Mouse (Mus musculus): ENCODE measurements around the gene Rcn1. TPM values are rescaled to one million over a fixed set of nuclear protein-coding genes. Genes with fewer than 3 reads are reported as not detected.
A peak's percentile ranks its signal among the peaks of the same experiment; 100 is the strongest.

Rcn1 gene
- polyA plus RNA-seq, 1 experiment from 2014 or later = 104 TPM

DNA sequence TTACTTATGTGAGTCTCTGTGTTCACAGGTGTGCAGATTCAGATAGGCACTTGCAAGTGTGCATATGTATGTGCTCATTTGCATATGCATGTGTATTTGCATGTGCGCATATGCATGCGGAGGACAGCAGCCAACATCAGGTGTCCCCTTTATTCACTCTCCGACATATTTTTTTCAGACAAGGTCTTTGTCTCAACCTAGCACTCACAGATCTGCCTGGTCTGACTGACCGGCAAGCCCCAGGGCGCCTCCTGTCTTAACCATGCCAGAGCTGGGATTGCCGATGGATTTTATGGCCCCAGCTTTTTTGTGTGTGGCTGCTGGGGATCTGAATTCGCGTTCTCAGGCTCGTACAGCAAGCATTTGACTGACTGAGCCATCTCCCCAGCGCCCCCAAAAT lies 28.9 kb downstream of the Rcn1 start:
- ATAC-seq = no peak
- H3K9me3 ChIP-seq (ENCODE audit: control insufficient read depth, low read length) = no peaks in the 10 kb centered on the region
- peak overlapping the region; percentile 6; the same call in 1 of the 2 replicates for H3K4me2 ChIP-seq (ENCODE audit: low read depth, low read length)
- no peaks in the 10 kb centered on the region for H3K36me3 ChIP-seq (ENCODE audit: control insufficient read depth, insufficient read depth, low read length)
- no peaks in the 10 kb centered on the region for H3K27me3 ChIP-seq (replicated peaks; ENCODE audit: control insufficient read depth, insufficient read depth, low read length)
- H3K4me1 ChIP-seq (ENCODE audit: control insufficient read depth, insufficient read depth, low read length) = no peaks in the 10 kb centered on the region
- H3K27ac ChIP-seq (ENCODE audit: low read length) = no peak overlapping the region
- H3K4me3 ChIP-seq (ENCODE audit: low read length) = no peak overlapping the region
- 12% methylated on average over 10 of the region's 10 CpGs for WGBS
- no peak overlapping the region for H3K9ac ChIP-seq (ENCODE audit: low read depth, low read length)

DNA sequence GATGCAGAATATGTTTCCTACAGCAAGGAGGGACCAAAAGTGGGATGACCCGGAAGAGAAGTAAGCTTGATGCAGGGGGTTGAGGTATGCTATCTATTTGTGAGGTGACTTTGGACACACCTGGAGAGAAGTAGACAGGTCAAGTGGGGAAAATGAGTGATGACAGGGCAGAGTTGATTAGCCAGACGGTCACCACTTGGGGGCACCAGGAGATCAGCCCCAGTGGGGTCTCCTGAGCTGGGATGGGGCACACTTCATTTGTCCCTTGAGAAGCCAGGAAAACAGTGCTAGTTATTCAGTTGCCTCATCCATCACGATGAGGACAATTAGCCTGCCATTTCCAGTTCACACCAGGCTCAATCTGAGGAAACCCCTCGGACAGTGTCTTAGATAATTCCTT lies 31.5 kb downstream of the Rcn1 start:
- Histone ChIP-seq H3K27ac (ENCODE audit: low read length) (no peak overlapping the region), H3K4me1 (ENCODE audit: control insufficient read depth, insufficient read depth, low read length) (no peaks in the 10 kb centered on the region), H3K4me2 (ENCODE audit: low read depth, low read length) (no peak overlapping the region), H3K9ac (ENCODE audit: low read depth, low read length) (no peak overlapping the region), H3K9me3 (ENCODE audit: control insufficient read depth, low read length) (no peaks in the 10 kb centered on the region), H3K36me3 (ENCODE audit: control insufficient read depth, insufficient read depth, low read length) (no peaks in the 10 kb centered on the region), H3K27me3 (replicated peaks; ENCODE audit: control insufficient read depth, insufficient read depth, low read length) (no peaks in the 10 kb centered on the region), H3K4me3 (ENCODE audit: low read length) (no peak overlapping the region)
- 38% methylated on average over 4 of the region's 4 CpGs for WGBS
- no peak for ATAC-seq

DNA sequence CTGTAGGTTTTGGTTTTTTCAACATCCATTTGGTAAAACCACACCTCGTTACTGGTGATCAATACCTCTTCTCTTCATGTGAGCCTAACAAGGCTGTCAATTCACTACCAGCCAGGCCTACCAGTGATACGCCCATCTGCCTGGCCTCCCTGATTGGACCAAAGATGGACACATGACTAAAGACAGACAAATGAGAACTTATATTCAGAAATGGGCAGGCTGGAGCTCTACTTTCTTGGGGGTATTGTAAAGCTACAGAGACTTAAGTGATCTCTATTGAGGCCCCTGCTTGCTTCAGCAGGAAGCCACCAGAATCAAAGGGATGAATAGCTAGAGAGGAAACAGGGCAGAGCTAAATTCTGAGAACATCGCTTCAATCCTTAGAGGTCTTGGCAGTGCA lies 41.1 kb downstream of the Rcn1 start:
- Histone ChIP-seq H3K27ac (ENCODE audit: low read length) (no peak overlapping the region), H3K9me3 (ENCODE audit: control insufficient read depth, low read length) (no peaks in the 10 kb centered on the region), H3K4me2 (ENCODE audit: low read depth, low read length) (no peak overlapping the region), H3K36me3 (ENCODE audit: control insufficient read depth, insufficient read depth, low read length) (no peaks in the 10 kb centered on the region), H3K27me3 (replicated peaks; ENCODE audit: control insufficient read depth, insufficient read depth, low read length) (no peaks in the 10 kb centered on the region), H3K4me3 (ENCODE audit: low read length) (no peak overlapping the region), H3K9ac (ENCODE audit: low read depth, low read length) (no peak overlapping the region), H3K4me1 (ENCODE audit: control insufficient read depth, insufficient read depth, low read length) (no peaks in the 10 kb centered on the region)
- ATAC-seq = no peak
- 91% methylated on average over 3 of the region's 3 CpGs for WGBS

DNA sequence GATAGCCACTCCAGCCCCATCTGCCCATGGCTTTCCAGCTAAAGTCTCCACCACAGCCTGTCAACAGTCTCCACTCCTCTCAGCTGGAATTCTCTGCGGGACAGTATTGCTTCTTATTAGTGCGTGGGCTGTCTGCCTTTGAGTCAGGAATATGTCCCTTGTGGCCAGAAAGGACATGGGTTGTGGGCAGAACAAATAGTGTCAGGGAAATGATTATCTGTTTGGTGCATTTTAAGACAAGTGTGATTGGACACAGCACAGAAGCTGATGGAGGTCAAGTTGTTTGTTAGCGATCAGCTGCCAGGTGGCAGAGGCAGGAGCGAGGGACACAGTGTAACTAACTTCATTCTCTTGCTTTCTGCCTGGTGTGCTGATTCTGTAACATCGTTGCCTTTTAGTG lies 42.3 kb downstream of the Rcn1 start:
- no peaks in the 10 kb centered on the region for H3K27me3 ChIP-seq (replicated peaks; ENCODE audit: control insufficient read depth, insufficient read depth, low read length)
- 77% methylated on average over 5 of the region's 5 CpGs for WGBS
- no peak overlapping the region for H3K27ac ChIP-seq (ENCODE audit: low read length)
- no peaks in the 10 kb centered on the region for H3K36me3 ChIP-seq (ENCODE audit: control insufficient read depth, insufficient read depth, low read length)
- no peaks in the 10 kb centered on the region for H3K4me1 ChIP-seq (ENCODE audit: control insufficient read depth, insufficient read depth, low read length)
- no peak overlapping the region for H3K4me2 ChIP-seq (ENCODE audit: low read depth, low read length)
- no peaks in the 10 kb centered on the region for H3K9me3 ChIP-seq (ENCODE audit: control insufficient read depth, low read length)
- ATAC-seq = no peak
- no peak overlapping the region for H3K4me3 ChIP-seq (ENCODE audit: low read length)
- H3K9ac ChIP-seq (ENCODE audit: low read depth, low read length) = no peak overlapping the region

DNA sequence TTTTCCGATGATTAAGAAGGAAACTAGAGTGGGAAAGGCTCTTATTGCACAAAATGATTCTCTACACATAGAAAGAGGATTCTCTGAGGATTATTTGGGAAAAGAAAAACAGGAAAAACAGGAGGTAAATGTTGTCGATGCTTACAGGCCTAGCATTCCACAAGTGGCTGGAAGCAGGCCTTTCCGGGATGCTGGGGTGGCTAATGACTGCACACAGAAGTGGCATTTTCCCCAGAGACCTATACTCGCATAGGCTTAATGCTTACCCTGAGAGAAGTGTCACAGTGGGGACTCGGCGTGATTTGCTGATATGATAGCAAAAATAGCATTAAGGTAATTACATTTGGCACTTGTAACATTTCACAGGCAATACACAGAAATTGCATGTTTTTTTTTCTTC lies 50.2 kb downstream of the Rcn1 start:
- WGBS = 81% methylated on average over 6 of the region's 6 CpGs
- H3K4me1 ChIP-seq (ENCODE audit: control insufficient read depth, insufficient read depth, low read length) = no peaks in the 10 kb centered on the region
- H3K9me3 ChIP-seq (ENCODE audit: control insufficient read depth, low read length) = no peaks in the 10 kb centered on the region
- H3K27ac ChIP-seq (ENCODE audit: low read length) = no peak overlapping the region
- H3K27me3 ChIP-seq (replicated peaks; ENCODE audit: control insufficient read depth, insufficient read depth, low read length) = no peaks in the 10 kb centered on the region
- H3K9ac ChIP-seq (ENCODE audit: low read depth, low read length) = no peak overlapping the region
- no peak overlapping the region for H3K4me2 ChIP-seq (ENCODE audit: low read depth, low read length)
- H3K36me3 ChIP-seq (ENCODE audit: control insufficient read depth, insufficient read depth, low read length) = no peaks in the 10 kb centered on the region
- H3K4me3 ChIP-seq (ENCODE audit: low read length) = no peak overlapping the region
- ATAC-seq = no peak

DNA sequence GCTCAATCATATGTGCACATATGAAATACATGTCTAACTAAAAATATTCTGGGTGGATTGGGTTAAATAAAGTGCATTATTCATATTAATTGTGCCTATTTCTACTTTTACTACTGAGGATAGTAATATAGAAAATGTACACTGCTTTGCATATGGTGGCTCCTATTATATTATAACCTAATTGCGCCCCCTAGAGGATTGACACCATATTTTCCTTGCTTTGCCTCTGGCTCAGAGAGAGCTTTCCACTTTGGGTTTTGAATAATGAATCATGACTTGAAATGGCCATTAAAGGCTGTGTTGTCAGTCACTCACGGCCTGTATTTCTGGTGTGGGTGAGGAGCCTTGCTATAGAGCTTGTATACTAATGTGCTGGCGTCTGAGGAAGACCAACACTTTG lies 59.1 kb downstream of the Rcn1 start:
- no peaks in the 10 kb centered on the region for H3K4me1 ChIP-seq (ENCODE audit: control insufficient read depth, insufficient read depth, low read length)
- 65% methylated on average over 3 of the region's 3 CpGs for WGBS
- no peak overlapping the region for H3K4me3 ChIP-seq (ENCODE audit: low read length)
- no peaks in the 10 kb centered on the region for H3K36me3 ChIP-seq (ENCODE audit: control insufficient read depth, insufficient read depth, low read length)
- H3K9ac ChIP-seq (ENCODE audit: low read depth, low read length) = no peak overlapping the region
- no peaks in the 10 kb centered on the region for H3K27me3 ChIP-seq (replicated peaks; ENCODE audit: control insufficient read depth, insufficient read depth, low read length)
- no peak for ATAC-seq
- H3K27ac ChIP-seq (ENCODE audit: low read length) = no peak overlapping the region
- H3K4me2 ChIP-seq (ENCODE audit: low read depth, low read length) = no peak overlapping the region
- no peaks in the 10 kb centered on the region for H3K9me3 ChIP-seq (ENCODE audit: control insufficient read depth, low read length)

DNA sequence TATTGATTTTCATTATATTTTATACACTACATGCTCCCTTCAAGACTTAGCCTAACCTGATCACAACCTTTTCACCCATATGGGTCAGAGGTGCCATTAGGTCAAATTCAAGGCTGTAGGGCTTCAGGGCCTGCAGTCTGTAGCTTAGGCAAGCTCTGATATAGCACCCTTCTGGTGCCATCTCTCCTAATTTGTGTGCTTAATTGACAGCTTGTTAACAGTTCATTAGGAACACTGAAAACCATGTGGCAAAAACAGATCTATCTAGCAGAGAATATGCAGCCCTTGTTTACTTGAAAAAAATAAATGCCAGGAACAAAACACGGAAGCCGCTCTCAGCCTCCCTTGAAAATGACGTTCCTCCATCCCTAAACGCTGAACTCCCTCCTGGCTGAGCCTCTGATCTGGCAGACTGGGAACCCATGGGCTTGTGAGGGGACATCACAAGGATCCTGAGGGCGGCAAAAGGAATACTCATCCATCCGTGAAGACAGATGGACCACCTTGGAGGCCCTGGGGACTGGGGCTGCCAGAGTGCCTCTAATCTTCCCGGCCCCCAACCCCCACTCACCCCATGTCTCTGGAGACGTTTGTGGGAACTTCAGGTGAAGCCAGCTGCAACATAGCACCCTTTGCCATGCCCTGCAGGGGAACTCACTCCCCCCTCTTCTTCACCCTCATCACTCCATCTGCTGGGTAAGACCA lies 61.8 kb downstream of the Rcn1 start:
- Histone ChIP-seq H3K9me3 (ENCODE audit: control insufficient read depth, low read length) (no peaks in the 10 kb centered on the region), H3K36me3 (ENCODE audit: control insufficient read depth, insufficient read depth, low read length) (no peaks in the 10 kb centered on the region), H3K4me2 (ENCODE audit: low read depth, low read length) (no peak overlapping the region), H3K9ac (ENCODE audit: low read depth, low read length) (no peak overlapping the region), H3K4me1 (ENCODE audit: control insufficient read depth, insufficient read depth, low read length) (no peaks in the 10 kb centered on the region), H3K4me3 (ENCODE audit: low read length) (no peak overlapping the region), H3K27ac (ENCODE audit: low read length) (no peak overlapping the region), H3K27me3 (replicated peaks; ENCODE audit: control insufficient read depth, insufficient read depth, low read length) (no peaks in the 10 kb centered on the region)
- WGBS = 37% methylated on average over 8 of the region's 8 CpGs
- no peak for ATAC-seq

DNA sequence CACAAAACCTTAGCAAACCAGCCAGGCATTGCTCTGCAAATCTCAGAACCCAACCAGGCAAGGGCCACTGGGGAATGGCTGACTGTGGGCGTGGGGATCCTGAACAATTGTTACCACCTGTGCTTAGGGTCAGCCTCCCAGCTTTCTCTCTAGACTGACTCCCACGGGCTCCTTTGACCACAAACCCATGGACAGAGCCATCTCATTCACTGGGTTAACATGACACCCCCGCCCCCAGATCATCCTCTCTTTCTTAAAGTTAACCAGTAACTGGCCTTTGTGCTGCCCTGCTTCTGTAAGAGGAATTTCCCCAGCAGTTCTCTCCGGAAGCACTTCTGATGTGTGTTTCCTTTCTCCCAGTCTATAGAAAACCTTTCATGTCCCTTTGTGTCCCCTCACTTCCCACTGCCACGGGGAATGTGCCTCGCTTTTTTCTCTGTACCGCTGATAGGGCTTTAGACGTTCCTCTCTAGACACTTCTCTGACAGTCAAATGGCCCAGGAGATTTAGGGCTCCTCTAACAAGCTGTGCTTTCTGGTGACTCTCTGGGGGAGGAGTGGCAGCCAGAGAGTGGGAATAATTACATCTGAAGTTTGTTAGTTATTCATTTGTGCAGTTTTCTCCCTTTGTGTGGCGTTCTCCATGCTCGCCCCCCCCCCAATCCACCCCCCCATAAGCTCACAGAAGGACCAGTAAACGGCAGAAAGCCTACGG lies 62.6 kb downstream of the Rcn1 start:
- Histone ChIP-seq H3K36me3 (ENCODE audit: control insufficient read depth, insufficient read depth, low read length) (no peaks in the 10 kb centered on the region), H3K9me3 (ENCODE audit: control insufficient read depth, low read length) (no peaks in the 10 kb centered on the region), H3K27me3 (replicated peaks; ENCODE audit: control insufficient read depth, insufficient read depth, low read length) (no peaks in the 10 kb centered on the region), H3K4me3 (ENCODE audit: low read length) (no peak overlapping the region), H3K9ac (ENCODE audit: low read depth, low read length) (no peak overlapping the region), H3K4me2 (ENCODE audit: low read depth, low read length) (no peak overlapping the region), H3K4me1 (ENCODE audit: control insufficient read depth, insufficient read depth, low read length) (no peaks in the 10 kb centered on the region), H3K27ac (ENCODE audit: low read length) (no peak overlapping the region)
- ATAC-seq = no peak
- WGBS = 19% methylated on average over 12 of the region's 12 CpGs
